Mouse (Mus musculus): Measurements from ENCODE around the gene Aprt.
A peak's percentile ranks its signal among the peaks of the same experiment; 100 is the strongest.

Aprt gene

DNA sequence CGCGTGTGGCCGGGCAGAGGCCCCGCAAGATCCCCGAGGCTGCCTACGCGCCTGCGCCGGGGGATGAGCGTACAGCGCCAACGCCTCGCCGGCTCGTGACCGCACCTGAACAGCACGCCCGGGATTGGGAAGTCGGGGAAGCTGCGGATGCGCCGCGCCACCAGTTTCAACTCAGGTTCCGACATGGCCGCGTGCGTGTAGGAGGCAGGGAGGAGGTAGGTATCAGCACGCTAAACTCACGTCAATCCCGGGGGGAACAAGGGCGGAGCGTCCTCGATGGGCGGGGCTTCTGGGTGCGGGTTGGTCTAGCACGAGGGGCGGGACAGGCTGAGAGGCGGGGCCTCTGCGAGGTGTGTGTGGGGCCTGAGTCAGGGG lies at the start of gene Aprt:
Gene Aprt (minus strand): TSS at position 262 of the 375 bp plus-strand sequence.
- peak; percentile 91 to 93 for DNase-seq (ENCODE audit: low spot score in 2 of 2)

DNA sequence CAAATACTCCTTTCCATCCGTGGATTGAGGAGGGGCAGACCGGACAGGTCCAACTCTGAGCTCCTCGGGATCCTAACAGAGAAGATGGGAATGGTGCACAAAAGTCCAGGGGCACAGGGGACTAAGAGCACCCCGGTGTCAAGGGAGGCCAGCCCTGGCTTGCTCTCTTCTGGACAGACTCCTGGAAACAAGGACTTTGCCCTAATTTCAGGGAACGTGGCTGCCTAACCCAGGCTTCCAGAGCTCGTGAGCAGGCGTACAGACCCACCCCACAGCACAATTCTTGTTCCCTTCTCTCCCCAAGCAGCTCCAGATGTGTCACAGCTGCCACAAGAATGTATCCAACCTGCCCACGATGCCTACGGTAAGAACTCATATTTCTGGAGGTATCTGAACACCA lies 49.1 kb upstream of the Aprt start:
- no peak for DNase-seq (ENCODE audit: low spot score in 2 of 2)

DNA sequence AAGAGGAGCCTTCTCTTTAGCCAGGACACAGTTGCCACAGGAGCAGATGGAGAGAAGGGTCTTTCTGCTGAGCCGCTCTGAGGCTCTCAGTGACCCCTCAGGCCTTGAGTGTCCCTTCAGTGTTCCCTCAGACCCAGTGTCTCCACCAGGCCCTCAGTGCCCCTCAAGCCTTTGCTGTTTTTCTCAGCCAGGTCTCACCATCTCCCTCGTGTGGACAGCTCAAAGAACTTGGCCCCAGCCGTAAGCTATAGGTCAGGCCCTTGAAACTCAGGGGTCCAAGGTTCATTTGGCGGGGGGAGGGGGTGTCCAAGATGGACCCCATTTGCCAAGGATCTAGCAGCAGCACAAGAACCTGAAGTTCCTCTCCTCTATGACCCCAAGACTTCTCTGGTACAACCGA lies 47.9 kb upstream of the Aprt start:
- no peak for DNase-seq (ENCODE audit: low spot score in 2 of 2)

DNA sequence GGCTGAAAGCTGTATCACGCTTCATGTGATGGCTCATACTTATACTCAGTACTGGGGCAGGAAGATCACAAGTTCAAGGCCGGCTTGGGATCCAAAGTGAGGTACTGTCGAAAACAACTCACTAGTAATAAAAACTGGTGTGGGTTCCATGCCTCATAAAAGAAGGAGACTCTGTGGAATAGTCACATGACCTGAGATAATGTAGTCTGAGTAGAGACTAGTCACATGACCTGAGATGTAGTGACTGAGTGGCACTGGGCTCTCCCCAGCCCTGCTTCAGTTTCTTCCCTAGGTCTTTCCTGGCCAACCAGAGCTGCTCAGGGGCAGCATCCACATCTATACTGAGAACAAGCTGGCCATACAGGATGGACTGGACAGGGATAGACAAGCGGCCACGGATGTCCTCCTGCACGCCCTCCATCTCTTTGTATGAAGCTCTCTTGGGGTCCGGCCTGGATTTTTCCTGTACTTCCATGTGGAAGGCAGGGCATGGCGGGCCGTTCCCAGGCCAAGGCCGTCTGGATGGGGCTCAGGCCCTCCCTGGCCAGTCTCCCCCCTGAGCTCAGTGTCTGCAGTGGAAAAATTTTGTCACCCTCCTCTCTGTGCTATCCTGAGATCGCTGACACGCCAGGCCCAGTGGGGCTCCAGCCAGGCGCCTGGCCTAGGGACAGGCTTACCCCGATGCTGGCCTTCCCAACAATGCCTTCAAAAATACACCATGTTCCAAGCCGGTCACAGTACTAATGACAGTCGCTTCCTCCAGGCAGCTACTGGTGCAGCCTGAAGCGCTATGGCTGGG lies 47.3 kb upstream of the Aprt start:
- no peak for DNase-seq (ENCODE audit: low spot score in 2 of 2)

DNA sequence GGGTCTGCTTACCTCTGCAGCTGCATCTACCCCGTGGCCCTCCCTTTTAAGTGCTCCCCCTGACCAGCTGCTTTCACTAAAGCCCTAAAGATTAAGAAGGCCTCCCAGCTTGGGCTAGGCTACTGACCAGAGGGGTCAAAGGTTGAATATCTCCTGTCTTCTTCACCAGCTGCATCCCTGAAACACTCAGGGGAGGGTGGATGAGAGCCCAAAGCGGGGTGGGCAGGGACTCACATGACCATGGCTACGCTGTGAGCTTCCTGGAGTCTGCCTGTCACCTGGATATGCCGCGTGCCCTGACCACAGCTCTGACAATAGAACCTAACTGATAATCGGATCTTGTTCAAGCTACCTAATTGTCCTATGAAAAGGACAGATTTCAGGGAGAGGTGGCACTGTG lies 46.0 kb upstream of the Aprt start, which contains the start of gene Pabpn1l:
Gene Pabpn1l (minus strand): TSS at position 13 of the 400 bp plus-strand sequence.
- no peak for DNase-seq (ENCODE audit: low spot score in 2 of 2)

DNA sequence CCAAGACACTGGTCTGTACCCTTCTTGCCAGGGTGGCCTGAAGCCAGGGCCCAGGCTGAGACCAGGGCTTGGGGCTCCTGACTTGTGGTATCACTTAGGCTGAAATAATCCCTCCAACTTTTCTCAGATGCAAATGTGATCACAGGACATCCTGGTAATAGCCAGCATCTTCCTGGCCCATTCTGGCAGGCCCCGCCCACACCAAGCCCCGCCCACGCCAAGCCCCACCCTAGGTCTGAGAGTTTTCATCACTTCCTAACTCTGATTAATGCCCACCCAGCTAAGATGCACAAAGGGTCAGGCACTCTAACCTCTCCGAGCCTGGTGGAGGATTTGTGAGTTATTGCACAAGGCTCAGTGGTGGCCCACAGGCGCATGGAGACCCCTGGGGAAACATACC lies 43.7 kb upstream of the Aprt start:
- DNase-seq (ENCODE audit: low spot score in 2 of 2), result no peak

DNA sequence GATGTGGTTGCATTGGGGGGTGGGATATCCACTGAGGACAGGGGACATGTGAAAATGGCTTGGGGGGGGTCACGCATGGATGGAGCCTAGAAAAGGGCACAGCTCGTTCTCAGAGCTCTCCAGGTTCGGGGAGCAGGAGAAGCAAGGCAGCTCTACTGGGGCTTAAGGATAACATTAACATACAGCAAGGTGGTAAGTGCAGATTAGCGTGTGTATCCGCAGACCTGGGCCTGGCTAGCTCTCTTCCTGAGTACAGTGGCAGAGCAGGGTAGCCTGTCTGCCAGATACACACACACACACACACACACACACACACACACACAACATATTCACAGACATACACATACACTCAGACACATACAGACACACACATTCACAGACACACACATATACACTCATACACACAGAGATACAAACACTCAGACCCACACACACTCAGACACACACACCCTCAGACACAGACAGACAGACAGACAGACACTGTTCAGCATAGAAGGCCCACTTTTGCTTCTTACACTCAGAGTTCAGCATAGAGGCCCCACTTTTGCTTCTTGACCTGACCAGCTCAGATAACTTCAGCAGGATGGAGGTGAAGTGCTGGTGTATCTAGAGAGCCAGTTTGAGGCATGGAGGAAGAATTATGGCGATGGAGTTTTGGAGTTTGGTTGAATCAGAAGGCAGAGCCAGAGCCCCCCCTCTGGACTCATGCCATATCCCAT lies 42.1 kb upstream of the Aprt start:
- no peak for DNase-seq (ENCODE audit: low spot score in 2 of 2)

DNA sequence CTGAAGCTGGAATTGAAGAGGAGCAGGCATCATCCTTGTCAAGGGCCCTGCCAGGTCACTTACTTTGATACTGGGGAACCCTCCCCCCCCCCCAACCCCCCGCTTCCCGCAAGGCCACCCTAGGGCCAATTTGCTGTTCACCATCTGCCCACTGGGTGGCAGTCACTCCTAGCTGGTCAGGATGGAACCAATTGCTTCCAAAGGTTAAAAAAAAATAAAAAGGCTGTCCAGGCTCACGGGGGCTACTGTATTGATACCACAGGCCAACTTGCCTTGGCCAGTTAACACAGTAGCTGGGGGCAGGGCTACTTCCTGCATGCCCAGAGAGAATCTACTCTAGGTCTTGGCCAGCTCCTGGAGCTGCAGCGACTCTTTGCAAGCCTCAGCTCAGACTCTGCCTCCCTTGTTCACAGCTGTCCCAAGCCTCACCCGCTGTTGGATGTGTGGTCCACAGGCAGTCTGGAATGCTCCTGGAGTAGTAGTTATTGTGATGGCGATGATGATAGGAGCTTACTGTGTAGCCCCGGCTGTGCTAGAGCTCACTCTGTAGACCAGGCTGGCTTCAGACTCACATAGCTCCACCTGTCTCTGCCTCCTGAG lies 41.3 kb upstream of the Aprt start:
- DNase-seq (ENCODE audit: low spot score in 2 of 2), result peak; percentile 70 to 75

DNA sequence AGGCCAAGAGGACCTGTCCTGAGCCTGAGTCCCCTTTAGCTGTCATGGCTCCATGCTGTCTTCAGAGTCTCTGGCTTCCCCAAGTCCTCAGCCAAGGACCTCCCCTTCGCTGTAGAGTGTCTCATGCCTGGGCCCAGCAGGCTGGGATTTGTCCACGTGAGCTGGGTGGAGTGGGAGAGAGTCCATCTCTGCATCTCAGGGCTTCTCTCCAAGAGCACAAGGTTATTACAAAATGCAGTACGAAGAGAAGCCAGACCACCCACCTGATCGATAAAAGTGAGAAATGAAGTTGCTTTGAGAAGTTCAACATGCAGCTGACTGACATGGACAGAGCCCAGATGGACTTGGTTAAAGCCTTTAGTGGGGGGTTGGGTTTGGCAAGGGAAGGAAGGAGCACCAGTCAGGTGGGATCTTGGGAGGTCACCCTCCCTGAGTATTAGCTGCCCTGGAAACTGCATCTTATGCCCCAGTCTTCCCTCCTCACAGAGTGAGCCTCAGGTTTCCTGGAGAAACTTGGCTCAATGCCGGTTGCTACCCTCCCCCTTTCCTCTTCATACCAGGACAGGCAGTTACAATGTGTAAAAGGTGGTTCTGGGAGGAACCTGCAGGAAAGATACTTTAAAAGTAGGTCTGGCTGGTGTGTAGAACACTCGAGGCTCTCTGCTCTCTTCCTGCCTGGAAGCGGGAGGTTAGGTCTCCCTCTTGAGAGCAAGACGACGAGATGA lies 39.6 kb upstream of the Aprt start:
- no peak for DNase-seq (ENCODE audit: low spot score in 2 of 2)

DNA sequence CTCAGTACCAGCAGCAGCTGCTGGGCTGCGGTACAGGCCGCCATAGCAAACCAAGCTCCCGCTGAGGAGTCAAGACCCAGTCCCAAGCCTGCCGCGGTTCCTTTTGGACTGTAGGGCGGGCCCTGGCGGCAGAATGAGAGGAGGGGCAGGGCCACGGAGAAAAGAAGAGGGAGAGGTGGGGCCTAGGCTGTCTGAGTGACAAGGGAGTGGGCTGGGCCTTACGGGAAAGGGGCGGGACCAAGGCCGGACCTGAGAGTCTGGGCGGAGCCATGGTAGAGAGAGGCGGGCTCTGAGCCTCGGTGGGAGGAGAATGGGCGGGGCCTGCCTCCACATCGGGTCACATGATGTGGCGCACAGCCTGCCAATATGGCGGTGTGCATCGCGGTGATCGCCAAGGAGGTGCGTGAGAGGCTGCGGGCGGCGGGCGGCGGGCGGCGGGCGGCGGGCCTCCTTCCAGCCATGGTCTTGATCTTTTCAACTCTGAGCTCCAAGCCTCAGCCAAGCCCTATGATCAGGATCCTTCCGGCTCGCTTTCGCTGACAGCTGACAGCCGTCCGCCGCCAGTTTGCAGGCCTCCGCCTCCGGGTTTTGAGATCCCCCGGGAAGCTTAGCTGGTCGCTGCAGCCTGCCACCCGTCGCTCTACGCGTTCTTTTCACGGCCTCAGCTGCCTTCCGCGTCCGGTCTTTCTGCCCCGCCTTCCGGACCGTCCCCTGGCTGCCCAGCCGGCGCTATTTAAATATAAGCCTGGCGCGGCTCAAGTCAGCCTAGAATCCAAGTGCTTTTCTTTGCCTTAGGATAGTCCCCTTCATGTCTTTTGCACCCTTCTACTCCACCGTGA lies 34.8 kb upstream of the Aprt start, which contains the start of the genes Galns and Trappc2l:
Gene Galns (minus strand): TSS at position 169 of the 839 bp plus-strand sequence.
Gene Trappc2l (plus strand): TSS at position 346 of the 839 bp plus-strand sequence.
- peak; percentile 89 to 94 for DNase-seq (ENCODE audit: low spot score in 2 of 2)

DNA sequence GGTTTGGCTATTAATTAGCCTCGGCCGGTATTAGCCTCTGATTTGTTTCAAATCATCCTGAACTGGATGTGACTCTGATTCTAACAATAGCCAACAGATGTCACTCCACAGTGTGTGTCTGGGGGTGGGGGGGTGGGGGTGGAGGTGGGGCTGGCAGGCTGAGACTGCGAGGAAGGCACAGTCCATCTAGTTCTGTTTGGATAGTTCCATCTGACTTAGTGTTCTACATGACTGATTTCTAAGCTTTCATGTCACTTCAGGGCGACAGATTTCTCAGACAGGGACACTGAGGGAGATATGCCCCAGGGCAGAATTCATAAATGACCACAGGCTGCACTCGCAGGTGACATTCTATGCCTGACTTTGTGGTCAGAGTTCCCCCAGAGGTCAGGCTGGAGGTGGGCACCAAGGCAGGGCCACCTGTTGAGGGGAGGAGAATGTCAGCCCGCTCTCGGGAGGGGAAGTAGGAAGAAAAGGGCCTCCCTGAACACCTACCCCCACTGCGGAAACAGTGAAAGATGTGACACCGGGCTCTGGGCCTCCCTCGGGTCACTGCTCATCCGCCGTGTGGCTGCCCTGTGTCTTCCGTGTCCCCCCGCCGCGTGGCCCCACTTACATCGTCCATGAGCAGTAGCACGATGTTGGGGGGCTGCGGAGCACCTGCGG lies 34.0 kb upstream of the Aprt start:
- no peak for DNase-seq (ENCODE audit: low spot score in 2 of 2)

DNA sequence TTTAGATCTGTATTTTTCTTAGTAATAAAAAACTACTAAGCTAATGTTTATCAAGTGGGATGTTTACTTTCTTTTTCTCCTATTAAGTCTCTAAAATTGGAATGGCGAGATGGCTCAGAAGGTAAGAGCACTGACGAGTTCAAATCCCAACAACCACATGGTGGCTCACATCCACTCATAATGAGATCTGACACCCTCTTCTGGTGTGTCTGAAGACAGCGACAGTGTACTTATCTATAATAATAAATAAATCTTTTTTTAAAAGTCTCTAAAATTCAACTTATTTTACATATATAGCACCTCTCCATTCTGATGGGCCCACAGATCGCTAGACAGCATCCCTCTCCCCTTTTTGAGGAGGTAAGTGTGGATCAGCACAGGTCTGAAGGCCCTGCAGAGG lies 33.5 kb upstream of the Aprt start:
- DNase-seq (ENCODE audit: low spot score in 2 of 2), result no peak

DNA sequence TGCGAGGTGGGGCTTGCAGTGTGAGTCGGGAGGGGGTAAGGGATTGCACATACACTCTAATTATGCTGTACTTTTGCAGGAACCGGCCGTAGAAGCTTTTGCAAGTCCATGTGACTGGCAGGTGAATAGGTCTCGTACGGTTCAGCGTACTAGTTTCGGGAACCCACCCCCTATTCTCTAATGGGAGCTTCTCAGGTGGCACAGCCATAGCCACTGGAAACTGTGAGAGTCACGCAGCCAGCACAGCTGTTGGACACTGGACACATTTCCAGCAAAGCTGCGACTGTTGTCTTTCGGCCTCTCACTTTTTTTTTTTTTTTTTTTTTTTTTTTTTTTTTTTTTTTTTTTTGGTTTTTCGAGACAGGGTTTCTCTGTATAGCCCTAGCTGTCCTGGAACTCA lies 30.1 kb upstream of the Aprt start:
- DNase-seq (ENCODE audit: low spot score in 2 of 2), result no peak

DNA sequence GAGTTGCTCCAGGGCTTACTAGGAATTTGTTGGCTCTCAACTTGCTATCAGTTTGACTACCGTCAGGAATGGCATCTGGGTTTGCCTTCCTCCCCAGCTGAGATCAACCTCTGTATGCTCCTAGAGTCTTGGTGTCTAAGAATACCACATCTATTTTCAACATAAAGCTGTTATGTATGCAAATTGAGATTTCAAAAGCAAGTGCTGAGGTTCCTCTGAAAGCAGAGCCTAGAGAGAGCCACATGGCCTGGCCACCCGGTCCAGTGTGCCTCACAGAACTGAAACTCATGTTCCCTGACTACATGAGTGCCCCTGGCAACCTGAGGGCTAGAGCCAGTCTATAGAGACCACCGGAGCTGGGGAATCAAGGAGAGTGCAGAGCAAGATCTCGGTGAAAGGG lies 28.7 kb upstream of the Aprt start:
- peak in 1 of 2 experiments; percentile 20 for DNase-seq (ENCODE audit: low spot score in 2 of 2)

DNA sequence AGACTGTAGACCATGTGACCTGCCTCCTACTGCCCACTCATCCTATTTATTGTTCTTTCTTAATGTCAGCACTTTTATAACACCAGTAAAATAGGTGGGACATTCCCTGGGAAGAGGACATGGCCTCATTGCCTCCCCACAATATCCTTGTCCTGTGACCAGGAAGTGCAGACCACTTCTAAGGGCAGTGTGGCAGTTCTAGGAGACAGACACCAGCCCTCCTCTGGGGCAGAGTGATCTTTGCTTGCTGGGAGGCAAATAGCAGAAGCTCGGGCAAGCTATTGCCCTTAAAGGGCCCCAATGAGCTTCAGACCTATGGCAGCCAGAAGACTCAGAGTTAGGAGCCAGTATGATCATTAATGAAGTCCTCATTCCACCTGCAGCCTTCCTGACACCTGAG lies 27.9 kb upstream of the Aprt start:
- DNase-seq (ENCODE audit: low spot score in 2 of 2), result no peak

DNA sequence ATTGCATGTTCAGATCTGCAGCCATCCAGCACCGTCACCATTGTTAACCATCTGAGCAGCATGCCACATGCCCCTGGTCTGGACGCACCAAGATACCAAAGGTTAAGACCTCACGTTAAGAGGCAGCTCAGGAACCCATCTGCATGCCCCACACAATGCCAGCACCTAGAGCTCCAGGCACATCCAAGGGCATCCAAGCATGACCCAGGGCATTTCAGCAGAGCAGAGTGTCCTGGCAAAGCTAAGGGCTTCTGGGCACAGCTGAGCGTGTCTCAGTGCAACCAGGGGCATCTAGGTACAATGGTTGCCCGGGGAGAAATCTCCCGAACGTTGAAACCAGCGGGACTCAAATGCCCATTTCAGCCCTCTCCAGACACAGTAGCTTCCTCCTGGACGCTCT lies 24.0 kb upstream of the Aprt start:
- DNase-seq (ENCODE audit: low spot score in 2 of 2), result no peak

DNA sequence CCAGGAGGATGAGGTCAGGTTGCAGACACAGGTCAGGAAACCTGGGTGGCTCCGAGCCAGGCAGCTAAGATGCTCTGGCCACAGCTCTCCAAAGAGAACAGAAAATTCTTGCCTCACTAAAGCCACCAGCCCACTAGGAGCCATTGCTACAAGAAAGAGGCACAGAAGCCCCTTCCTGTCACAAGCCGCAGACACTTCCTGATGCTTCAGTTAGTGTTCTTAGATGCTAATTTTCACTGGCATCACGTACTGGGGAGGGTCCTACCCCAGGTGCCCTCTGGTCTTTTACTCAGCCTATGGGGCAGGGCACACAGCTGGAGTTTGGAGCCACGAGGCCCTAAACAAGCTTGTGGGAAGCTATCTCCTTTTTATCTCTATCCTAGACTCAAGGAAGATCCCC lies 19.3 kb upstream of the Aprt start:
- DNase-seq (ENCODE audit: low spot score in 2 of 2), result no peak

DNA sequence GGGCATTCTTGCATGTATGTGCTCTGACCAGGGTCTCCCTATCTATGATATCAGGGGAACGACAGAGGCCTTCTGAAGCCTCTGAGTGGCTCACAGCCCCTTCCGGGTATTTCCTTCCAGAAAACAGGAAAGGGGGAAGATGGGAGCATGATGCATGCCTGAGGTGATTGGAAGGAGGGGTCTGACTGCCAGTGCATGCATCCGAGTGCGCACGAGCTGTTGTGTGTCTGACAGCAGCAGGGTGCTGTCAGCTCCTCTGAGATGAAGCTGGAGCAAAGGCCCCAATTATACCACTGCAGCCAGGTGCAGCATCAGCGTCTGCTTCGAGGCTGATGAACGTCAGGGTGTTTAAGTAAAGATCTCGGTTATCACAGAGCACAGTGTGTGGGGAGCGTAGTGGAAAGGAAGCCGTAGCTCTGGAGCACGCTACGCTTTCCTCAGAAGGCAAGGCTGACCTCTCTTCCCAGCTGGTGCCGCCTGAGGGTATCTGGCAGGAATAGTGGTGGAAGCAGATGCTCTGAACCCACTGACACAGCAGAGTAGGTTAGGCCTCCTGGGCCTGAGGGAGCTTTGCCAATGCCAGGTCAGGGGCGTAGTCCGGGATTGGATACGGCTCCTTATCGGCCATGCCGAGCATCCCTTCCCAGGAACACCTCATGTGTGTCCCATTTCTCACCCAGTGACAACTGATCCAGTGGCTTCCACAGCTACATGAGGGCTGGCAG lies 17.2 kb upstream of the Aprt start:
- DNase-seq (ENCODE audit: low spot score in 2 of 2), result no peak

DNA sequence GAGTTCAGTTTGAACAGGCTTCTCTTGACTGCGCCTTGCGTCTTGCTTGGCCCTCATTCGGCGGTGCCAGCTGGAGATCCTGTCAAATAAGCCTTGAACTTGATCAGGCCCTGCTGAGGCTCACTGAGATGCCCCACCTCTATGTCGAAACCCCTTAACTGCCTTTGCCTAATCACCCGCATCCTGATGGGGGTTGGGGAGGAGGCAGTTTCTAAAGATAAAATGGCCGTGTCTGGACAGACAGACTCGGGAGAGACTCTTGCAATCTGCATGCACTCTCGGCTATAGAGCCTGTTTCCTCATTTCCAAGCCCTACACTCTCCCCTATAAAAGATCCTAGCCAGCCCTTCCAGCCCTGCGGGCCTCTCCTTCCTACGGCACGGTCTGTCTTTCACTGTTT lies 16.5 kb upstream of the Aprt start:
- DNase-seq (ENCODE audit: low spot score in 2 of 2), result no peak

DNA sequence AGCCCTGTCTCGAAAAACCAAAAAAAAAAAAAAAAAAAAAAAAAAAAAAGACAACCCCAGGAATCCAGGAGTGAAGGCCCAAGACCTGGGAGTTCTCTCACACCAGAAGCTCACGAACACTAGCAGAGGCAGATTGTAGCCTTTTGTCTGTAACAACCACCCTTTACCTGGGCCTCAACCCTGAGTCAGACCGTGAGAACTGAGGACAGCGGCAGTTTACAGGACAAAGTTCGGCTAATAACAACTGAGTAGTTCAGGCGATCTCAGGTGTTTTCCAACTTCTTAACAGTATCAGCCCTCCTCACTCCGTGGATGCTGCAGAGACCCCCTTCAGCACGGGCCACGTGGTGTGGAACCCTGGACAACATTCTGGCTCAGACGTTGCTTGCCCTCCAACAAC lies 10.0 kb upstream of the Aprt start:
- DNase-seq (ENCODE audit: low spot score in 2 of 2), result no peak
